Mouse (Mus musculus): ENCODE measurements at regions not wholly inside any gene's neighbourhood (a gene's known extent, or its start where the extent isn't known, plus 50 kb on each side); places are given as distances from the start of the nearest gene placed in this dataset.

- no peak for DNase-seq (ENCODE audit: low spot score in 2 of 2)
Measured at GRCm38 (mm10) chr4:89451741-89452140, 140.9 kb upstream of the Cdkn2b start.

- peak in 1 of 2 experiments; percentile 25 for DNase-seq (ENCODE audit: low spot score in 2 of 2)
Measured at GRCm38 (mm10) chr4:89446765-89447487, 136.1 kb upstream of the Cdkn2b start.

- no peak for DNase-seq (ENCODE audit: low spot score in 2 of 2)
Measured at GRCm38 (mm10) chr4:89446156-89446716, 135.4 kb upstream of the Cdkn2b start.

- DNase-seq (ENCODE audit: low spot score in 2 of 2), result no peak
Measured at GRCm38 (mm10) chr4:89445214-89446155, 134.6 kb upstream of the Cdkn2b start.

- no peak for DNase-seq (ENCODE audit: low spot score in 2 of 2)
Measured at GRCm38 (mm10) chr4:89442526-89442925, 131.7 kb upstream of the Cdkn2b start.

- DNase-seq (ENCODE audit: low spot score in 2 of 2), result no peak
Measured at GRCm38 (mm10) chr4:89440821-89441220, 130.0 kb upstream of the Cdkn2b start.

- DNase-seq (ENCODE audit: low spot score in 2 of 2), result no peak
Measured at GRCm38 (mm10) chr4:89440326-89440725, 129.5 kb upstream of the Cdkn2b start.

- DNase-seq (ENCODE audit: low spot score in 2 of 2), result no peak
Measured at GRCm38 (mm10) chr4:89438665-89439064, 127.8 kb upstream of the Cdkn2b start.

GRCm38 (mm10) chr4:89436764-89437163 is 125.9 kb upstream of the Cdkn2b start:
- no peak for DNase-seq (ENCODE audit: low spot score in 2 of 2)

GRCm38 (mm10) chr4:89434152-89434551 is 123.3 kb upstream of the Cdkn2b start:
- no peak for DNase-seq (ENCODE audit: low spot score in 2 of 2)

GRCm38 (mm10) chr4:89433528-89433927 is 122.7 kb upstream of the Cdkn2b start:
- DNase-seq (ENCODE audit: low spot score in 2 of 2), result no peak

GRCm38 (mm10) chr4:89431520-89431919 is 120.7 kb upstream of the Cdkn2b start:
- DNase-seq (ENCODE audit: low spot score in 2 of 2), result no peak

GRCm38 (mm10) chr4:89428465-89428864 is 117.6 kb upstream of the Cdkn2b start:
- no peak for DNase-seq (ENCODE audit: low spot score in 2 of 2)

- peak; percentile 66 to 78 for DNase-seq (ENCODE audit: low spot score in 2 of 2)
Measured at GRCm38 (mm10) chr4:89427345-89428293, 116.8 kb upstream of the Cdkn2b start.

- DNase-seq (ENCODE audit: low spot score in 2 of 2), result no peak
Measured at GRCm38 (mm10) chr4:89425916-89426315, 115.1 kb upstream of the Cdkn2b start.

- DNase-seq (ENCODE audit: low spot score in 2 of 2), result no peak
Measured at GRCm38 (mm10) chr4:89421694-89422354, 111.0 kb upstream of the Cdkn2b start.

GRCm38 (mm10) chr4:89420868-89421267 is 110.0 kb upstream of the Cdkn2b start:
- no peak for DNase-seq (ENCODE audit: low spot score in 2 of 2)

GRCm38 (mm10) chr4:89419507-89419906 is 108.7 kb upstream of the Cdkn2b start:
- DNase-seq (ENCODE audit: low spot score in 2 of 2), result no peak

- DNase-seq (ENCODE audit: low spot score in 2 of 2), result no peak
Measured at GRCm38 (mm10) chr4:89405624-89406167, 94.9 kb upstream of the Cdkn2b start.

GRCm38 (mm10) chr4:89403151-89403550 is 92.3 kb upstream of the Cdkn2b start:
- no peak for DNase-seq (ENCODE audit: low spot score in 2 of 2)

Measured in right cerebral cortex, postnatal 10 days (tissue).